Mouse (Mus musculus): ENCODE results near the gene Ralbp1. TPM values are rescaled to one million over a fixed set of nuclear protein-coding genes. Genes with fewer than 3 reads are reported as not detected.

Ralbp1 gene
- total and polyA plus RNA-seq, 2 experiments from 2014 or later = 40.7 to 47.7 TPM

DNA sequence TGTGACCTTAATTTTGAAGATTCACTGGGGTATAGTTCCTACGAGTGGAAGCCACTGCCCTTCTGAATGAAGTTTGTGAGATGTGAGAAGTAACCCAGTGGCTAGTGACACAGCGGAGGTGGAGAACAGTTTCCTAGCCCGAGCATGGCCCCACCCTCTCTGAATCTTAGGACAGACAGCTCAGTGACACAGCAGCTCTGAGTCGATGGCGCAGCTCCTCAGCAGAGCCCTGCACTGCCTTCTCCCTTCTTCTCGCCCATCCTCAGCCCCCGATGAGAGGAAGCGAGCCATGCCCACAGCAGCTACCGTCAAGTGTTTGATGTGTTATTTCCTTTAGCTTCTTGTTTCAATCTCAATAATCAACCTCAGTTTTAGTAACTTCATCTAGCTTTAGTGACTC is 59.3 kb downstream of the Ralbp1 start:
- Histone ChIP-seq H3K4me3 (ENCODE audit: low read depth, low read length) (no peak overlapping the region), H3K4me2 (ENCODE audit: low read depth) (no peak overlapping the region), H3K27me3 (ENCODE audit: insufficient read depth, low read length) (no peaks in the 10 kb centered on the region), H3K9ac (no peak overlapping the region), H3K27ac (ENCODE audit: low read depth, low read length) (no peak overlapping the region), H3K36me3 (ENCODE audit: insufficient read depth) (peaks cover 26% of the 10 kb centered on the region), H3K4me1 (ENCODE audit: insufficient read depth) (no peaks in the 10 kb centered on the region), H3K9me3 (ENCODE audit: low read length) (no peaks in the 10 kb centered on the region)
- no peak for ATAC-seq
- no peak for TF ChIP-seq CTCF (IDR thresholded peaks at IDR 0.05; ENCODE audit: low read depth)
- 69% methylated on average over 9 of the region's 9 CpGs for WGBS
- DNase-seq = no peak

DNA sequence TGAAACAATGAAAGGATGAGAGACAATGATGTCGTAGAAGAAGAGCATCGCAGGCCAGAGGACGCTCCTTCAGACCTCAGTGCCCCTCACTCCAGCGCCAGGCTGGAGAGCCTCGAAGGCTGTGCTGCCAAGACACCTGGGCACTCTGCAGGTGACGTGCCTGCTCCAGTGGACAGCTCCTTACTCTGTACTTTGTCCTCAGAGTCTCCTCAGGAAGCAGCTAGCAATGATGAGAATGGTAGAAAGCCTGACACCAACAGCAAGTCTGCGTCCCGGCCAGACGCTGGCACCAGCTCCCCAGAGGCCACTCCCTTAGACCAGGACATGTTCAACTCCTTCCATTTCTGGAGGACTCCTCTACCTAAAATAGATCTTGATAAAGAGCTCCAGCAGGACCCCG is 61.4 kb downstream of the Ralbp1 start:
- ATAC-seq (no peak), DNase-seq (no peak)
- H3K9me3 ChIP-seq (ENCODE audit: low read length) = no peaks in the 10 kb centered on the region
- H3K27me3 ChIP-seq (ENCODE audit: insufficient read depth, low read length) = no peaks in the 10 kb centered on the region
- no peak overlapping the region for H3K4me2 ChIP-seq (ENCODE audit: low read depth)
- H3K4me3 ChIP-seq (ENCODE audit: low read depth, low read length) = no peak overlapping the region
- no peak overlapping the region for H3K27ac ChIP-seq (ENCODE audit: low read depth, low read length)
- WGBS = 93% methylated on average over 10 of the region's 10 CpGs
- peaks cover 14% of the 10 kb centered on the region for H3K36me3 ChIP-seq (ENCODE audit: insufficient read depth)
- H3K4me1 ChIP-seq (ENCODE audit: insufficient read depth) = no peaks in the 10 kb centered on the region
- no peak for TF ChIP-seq CTCF (IDR thresholded peaks at IDR 0.05; ENCODE audit: low read depth)
- no peak overlapping the region for H3K9ac ChIP-seq

DNA sequence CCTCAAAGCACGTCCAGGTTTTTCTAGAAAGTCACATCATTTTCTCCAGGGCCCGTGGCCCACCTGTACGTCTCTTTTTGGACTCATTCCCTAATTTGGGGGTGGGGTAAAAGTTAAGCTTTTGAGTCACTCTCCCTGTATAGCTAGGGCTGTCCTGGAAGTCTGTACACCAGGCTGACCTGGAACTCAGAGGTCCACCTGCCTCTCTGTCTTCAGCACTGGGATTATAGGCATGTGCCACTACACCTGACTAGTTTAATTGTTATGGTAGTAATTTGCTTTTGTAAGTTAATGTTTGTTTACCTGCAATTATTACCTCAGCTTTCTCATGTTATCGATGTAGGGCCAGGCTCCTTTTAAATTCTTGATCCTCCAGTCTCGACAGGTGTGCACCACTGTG is 63.2 kb downstream of the Ralbp1 start:
- peaks cover 18% of the 10 kb centered on the region for H3K36me3 ChIP-seq (ENCODE audit: insufficient read depth)

DNA sequence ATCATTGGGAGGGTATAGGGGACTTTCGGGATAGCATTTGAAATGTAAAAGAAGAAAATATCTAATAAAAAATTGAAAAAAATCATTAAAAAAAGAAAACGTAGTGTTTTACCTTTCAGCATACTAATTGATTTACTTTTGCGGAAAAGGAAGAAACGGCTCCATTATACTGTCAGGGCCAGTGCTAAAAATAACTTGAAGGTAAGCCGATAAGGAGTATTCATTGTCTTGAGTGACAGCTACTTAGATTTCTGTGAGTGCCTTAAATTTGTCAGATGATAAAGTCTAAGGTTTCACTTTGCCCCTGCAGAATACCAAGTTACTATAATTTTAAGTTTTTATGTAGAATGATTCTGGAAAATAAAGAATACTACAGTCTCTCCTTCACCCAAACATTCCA is 65.4 kb downstream of the Ralbp1 start:
- TF ChIP-seq CTCF (IDR thresholded peaks at IDR 0.05; ENCODE audit: low read depth) = no peak
- WGBS = 71% methylated on average over 5 of the region's 5 CpGs
- ATAC-seq = peak; percentile 77; the same call in 1 of the 2 replicates

More for the DNA sequence above, 63.2 kb downstream of the Ralbp1 start:
- Histone ChIP-seq H3K27me3 (ENCODE audit: insufficient read depth, low read length) (no peaks in the 10 kb centered on the region), H3K4me3 (ENCODE audit: low read depth, low read length) (no peak overlapping the region), H3K4me2 (ENCODE audit: low read depth) (no peak overlapping the region), H3K27ac (ENCODE audit: low read depth, low read length) (no peak overlapping the region), H3K9ac (no peak overlapping the region), H3K4me1 (ENCODE audit: insufficient read depth) (no peaks in the 10 kb centered on the region), H3K9me3 (ENCODE audit: low read length) (no peaks in the 10 kb centered on the region)
- DNase-seq (no peak), ATAC-seq (no peak)
- TF ChIP-seq CTCF (IDR thresholded peaks at IDR 0.05; ENCODE audit: low read depth) = no peak
- WGBS = 90% methylated on average over 5 of the region's 5 CpGs

DNA sequence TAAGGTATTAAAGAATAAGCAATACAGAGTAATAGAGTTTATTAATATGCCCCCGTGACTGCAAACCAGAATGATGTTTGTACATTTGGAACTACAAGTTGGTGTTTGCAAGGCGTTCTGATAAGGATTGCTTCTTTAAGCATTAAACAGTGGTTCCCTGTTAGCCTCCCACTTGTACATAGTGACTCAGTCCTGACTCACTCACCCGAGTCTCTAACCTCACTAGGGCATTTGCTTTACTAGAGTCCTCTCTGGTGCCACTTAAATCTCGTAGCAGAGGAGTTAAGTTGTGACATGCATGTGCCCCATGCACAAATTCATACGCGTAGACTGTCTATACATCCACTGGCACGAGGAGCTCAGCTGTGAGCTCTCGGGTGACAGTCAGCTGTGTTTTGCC is 71.8 kb downstream of the Ralbp1 start:
- Histone ChIP-seq H3K4me2 (ENCODE audit: low read depth) (no peak overlapping the region), H3K27ac (ENCODE audit: low read depth, low read length) (no peak overlapping the region), H3K9me3 (ENCODE audit: low read length) (no peaks in the 10 kb centered on the region), H3K4me3 (ENCODE audit: low read depth, low read length) (no peak overlapping the region), H3K36me3 (ENCODE audit: insufficient read depth) (peaks cover 56% of the 10 kb centered on the region), H3K9ac (no peak overlapping the region), H3K4me1 (ENCODE audit: insufficient read depth) (no peaks in the 10 kb centered on the region), H3K27me3 (ENCODE audit: insufficient read depth, low read length) (no peaks in the 10 kb centered on the region)
- no peak for TF ChIP-seq CTCF (IDR thresholded peaks at IDR 0.05; ENCODE audit: low read depth)
- 95% methylated on average over 8 of the region's 8 CpGs for WGBS
- ATAC-seq (no peak), DNase-seq (no peak)

More for the DNA sequence above, 65.4 kb downstream of the Ralbp1 start:
- Histone ChIP-seq H3K27ac (ENCODE audit: low read depth, low read length) (no peak overlapping the region), H3K36me3 (ENCODE audit: insufficient read depth) (peaks cover 37% of the 10 kb centered on the region), H3K4me3 (ENCODE audit: low read depth, low read length) (no peak overlapping the region), H3K4me1 (ENCODE audit: insufficient read depth) (no peaks in the 10 kb centered on the region), H3K4me2 (ENCODE audit: low read depth) (no peak overlapping the region), H3K9ac (no peak overlapping the region), H3K27me3 (ENCODE audit: insufficient read depth, low read length) (no peaks in the 10 kb centered on the region), H3K9me3 (ENCODE audit: low read length) (no peaks in the 10 kb centered on the region)
- DNase-seq = no peak

DNA sequence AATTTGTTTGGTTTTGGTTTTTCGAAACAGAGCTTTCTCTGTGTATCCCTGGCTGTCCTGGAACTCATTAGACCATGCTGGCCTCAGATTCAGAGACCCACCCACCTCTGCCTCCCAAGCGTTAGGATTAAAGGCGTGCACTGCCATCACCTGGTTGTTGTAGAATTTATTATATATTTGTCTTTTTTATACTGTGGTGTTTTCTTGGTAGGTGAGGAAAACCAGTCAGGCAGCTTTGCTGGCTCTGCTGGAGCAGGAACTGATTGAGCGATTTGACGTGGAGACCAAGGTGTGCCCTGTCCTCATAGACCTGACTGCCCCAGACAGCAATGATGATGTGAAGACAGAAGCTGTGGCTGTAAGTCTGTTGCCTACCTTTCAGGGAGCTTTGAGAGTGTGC is 74.6 kb downstream of the Ralbp1 start:
- ATAC-seq (no peak), DNase-seq (no peak)
- Histone ChIP-seq H3K4me2 (ENCODE audit: low read depth) (no peak overlapping the region), H3K27ac (ENCODE audit: low read depth, low read length) (no peak overlapping the region), H3K36me3 (ENCODE audit: insufficient read depth) (peaks cover 40% of the 10 kb centered on the region), H3K9ac (no peak overlapping the region), H3K4me3 (ENCODE audit: low read depth, low read length) (no peak overlapping the region), H3K9me3 (ENCODE audit: low read length) (no peaks in the 10 kb centered on the region), H3K27me3 (ENCODE audit: insufficient read depth, low read length) (no peaks in the 10 kb centered on the region), H3K4me1 (ENCODE audit: insufficient read depth) (no peaks in the 10 kb centered on the region)
- 91% methylated on average over 5 of the region's 5 CpGs for WGBS
- TF ChIP-seq CTCF (IDR thresholded peaks at IDR 0.05; ENCODE audit: low read depth) = 0 out of 2 replicates have a peak, but pooled peaks have one; percentile 5

DNA sequence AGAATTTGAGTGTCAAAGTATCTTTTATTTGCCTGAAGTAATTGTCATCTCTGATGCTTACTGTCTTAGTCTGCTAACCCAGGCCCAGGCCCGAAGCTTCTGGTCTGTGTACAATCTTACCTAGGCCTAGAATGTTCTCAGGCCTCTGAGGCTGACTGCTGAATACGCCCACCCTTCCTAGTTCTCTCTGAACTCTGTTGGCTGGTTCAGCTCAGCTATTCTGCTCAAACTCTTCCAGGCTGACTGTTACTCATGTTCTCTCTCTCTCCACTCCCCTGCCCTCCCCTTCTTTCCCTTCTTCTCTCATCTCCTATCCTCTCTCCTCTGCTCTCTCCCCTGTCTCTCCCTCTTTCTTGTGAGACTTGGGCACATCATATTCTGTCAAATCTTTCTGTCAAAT is 79.2 kb downstream of the Ralbp1 start:
- peaks cover 7% of the 10 kb centered on the region; the same call in 1 of the 2 replicates for H3K36me3 ChIP-seq (ENCODE audit: insufficient read depth)
- no peaks in the 10 kb centered on the region for H3K27me3 ChIP-seq (ENCODE audit: insufficient read depth, low read length)
- no peak overlapping the region for H3K4me2 ChIP-seq (ENCODE audit: low read depth)
- H3K9me3 ChIP-seq (ENCODE audit: low read length) = no peaks in the 10 kb centered on the region
- no peak overlapping the region for H3K4me3 ChIP-seq (ENCODE audit: low read depth, low read length)
- no peak for TF ChIP-seq CTCF (IDR thresholded peaks at IDR 0.05; ENCODE audit: low read depth)
- H3K9ac ChIP-seq = no peak overlapping the region
- 79% methylated on average over 2 of the region's 2 CpGs for WGBS
- DNase-seq (no peak), ATAC-seq (0 out of 2 replicates have a peak, but pooled peaks have one; percentile 16)
- no peak overlapping the region for H3K27ac ChIP-seq (ENCODE audit: low read depth, low read length)
- no peaks in the 10 kb centered on the region for H3K4me1 ChIP-seq (ENCODE audit: insufficient read depth)
